Mouse (Mus musculus) megakaryocyte, embryonic 14.5 days (primary cell): ENCODE data around the gene Cyp1b1.

ENCODE experiments used
- FLI1 ChIP-seq: IDR thresholded peaks from 2 replicates; pipeline ENCODE4 v1.6.1; 2012; ENCODE audit warnings: low read length, inconsistent platforms, mixed read lengths
- GATA1 ChIP-seq: IDR thresholded peaks from 3 replicates; pipeline ENCODE4 v1.6.1; 2012; ENCODE audit warnings: mixed read lengths, low read length, inconsistent platforms, borderline replicate concordance

DNA sequence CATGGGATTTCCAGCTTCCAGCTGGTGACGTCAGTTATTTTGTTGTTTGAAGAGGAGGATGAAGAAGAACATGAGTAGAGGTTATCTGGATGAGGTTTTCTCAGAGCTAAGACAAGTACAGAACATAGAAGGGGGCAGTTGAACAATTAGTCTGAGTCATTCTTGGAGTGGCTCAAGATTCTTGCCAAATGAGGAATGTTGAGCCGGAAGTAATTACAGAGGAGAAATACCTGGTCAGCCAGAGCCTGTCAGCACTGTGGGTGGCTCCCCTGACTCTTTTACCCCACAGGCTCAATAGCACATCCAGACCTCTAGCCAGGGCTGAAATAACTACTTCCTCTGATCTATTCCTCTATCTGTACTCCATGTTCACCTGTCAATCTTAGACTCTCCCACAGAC lies 44.0 kb downstream of the Cyp1b1 start:
- TF ChIP-seq GATA1 (no peak), FLI1 (no peak)
